Mouse (Mus musculus): ENCODE results near the gene Hsp90ab1. TPM values are rescaled to one million over a fixed set of nuclear protein-coding genes. Genes with fewer than 3 reads are reported as not detected.
A peak's percentile ranks its signal among the peaks of the same experiment; 100 is the strongest.

Gene Hsp90ab1
- total RNA-seq (2021), result 1,000 to 10,000 TPM; 1,179 to 1,260 TPM
- long read RNA-seq, experiment 1, transcript Hsp90ab1-201 (11 exons, 2,520 nt), result major isoform, 800 of 960 reads
- long read RNA-seq, experiment 1, partial matches to known transcripts, result 137 of 960 reads
- long read RNA-seq, experiment 1, other reads (novel, unspliced or antisense), result 23 of 960 reads
- long read RNA-seq, experiment 2, transcript Hsp90ab1-201 (11 exons, 2,520 nt), result major isoform, 1,159 of 1,327 reads
- long read RNA-seq, experiment 2, partial matches to known transcripts, result 142 of 1,327 reads
- long read RNA-seq, experiment 2, other reads (novel, unspliced or antisense), result 26 of 1,327 reads

DNA sequence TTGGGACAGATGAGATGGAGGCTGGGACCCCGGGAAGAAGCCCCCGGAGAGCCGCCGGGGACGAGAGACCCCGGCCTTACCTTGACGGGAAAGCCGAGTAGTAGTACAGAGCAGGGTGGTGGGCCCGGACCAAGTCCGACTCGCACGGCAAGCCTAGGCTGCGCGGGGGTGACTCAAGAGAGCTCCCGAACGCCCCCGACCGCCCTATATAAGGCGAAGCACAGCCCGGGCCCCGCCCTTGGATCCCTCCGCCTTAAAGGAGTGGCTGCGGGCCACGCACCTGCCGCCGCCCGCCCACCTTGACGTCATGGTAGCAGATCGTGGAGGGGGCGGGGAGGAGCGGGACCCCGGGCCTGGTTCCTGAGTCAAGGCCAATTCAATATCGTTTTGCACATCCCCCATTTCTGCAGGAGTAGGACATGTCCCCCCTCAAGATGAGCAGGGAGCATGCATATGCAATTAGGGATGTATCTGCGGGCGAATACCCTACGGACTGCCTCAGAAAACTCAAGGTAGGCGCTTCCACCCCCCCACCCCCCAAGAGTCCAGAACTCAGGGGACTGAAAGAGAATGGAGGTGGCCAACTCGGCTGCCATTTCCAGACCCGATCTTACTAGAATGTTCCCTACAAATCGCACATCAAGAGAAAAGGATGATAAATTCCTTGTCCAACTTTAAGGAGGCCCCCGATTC, at the start of gene Hsp90ab1:
Gene Hsp90ab1, minus strand, starts transcription at position 185 of the 693 bp plus-strand sequence.
- DNase-seq (ENCODE audit: low spot score in 2 of 2), result peak; percentile 99

DNA sequence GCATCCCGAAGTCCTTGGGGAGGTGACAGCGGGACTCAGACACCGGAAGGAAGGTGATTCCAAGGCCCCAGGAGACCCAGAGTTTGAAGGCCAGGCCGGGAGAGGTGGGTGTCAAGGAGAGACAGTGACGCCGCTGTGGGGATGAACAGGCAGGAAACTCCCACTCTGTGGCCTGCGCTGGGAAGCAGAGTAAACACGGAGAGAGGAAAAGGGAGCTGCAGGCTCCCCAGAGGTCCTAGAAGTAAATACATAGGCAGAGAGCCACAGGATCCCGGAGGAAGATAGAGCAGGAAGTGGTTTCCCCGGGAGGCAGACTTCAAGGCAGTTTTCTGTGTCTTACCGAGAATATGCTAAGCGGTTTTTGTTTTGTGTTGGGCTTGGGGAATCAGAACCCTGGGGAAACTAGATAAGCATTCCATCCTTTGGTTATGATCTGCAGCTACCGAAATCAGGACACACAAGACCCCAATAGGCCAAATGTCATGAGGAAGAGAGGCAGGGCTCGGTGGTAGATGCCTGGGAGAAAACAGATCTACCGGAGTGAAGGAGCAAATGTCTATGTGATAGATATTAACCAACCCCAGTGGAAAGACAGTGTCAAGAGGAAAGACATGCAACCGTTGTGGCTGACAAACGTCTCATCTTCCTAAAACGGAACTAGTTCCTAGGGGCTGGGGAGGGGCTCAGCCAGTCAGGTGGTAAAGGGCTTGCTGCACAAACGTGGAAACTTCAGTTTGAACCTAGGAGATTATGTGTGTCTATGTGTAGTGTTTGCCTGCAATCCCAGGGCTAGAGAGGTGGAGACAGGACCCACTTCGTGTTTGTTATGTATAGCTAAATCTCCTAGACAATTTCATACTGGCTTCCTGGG, 46.5 kb upstream of the Hsp90ab1 start:
- no peak for DNase-seq (ENCODE audit: low spot score in 2 of 2)

DNA sequence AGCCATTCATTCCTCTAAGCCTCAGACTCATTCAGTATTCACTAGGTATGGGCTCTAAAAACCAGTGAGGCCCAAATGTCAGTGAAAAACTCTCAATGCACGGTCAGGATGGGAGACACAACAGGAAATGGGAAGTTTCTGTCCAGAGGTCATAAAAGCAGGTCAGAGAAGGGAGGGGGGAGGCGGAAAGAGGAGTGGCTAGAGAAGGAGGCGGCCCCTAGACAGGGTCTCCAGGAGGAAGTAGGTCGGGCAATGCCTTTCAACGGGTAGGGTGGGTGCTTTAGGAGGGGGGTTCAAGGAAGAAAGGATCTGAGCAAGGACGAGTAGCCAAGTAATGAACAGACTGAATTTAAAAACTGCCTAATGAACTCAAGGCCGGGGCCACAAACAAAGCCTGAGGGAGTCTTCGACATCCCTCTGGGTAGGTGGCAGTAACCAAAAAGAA, 45.9 kb upstream of the Hsp90ab1 start:
- no peak for DNase-seq (ENCODE audit: low spot score in 2 of 2)

DNA sequence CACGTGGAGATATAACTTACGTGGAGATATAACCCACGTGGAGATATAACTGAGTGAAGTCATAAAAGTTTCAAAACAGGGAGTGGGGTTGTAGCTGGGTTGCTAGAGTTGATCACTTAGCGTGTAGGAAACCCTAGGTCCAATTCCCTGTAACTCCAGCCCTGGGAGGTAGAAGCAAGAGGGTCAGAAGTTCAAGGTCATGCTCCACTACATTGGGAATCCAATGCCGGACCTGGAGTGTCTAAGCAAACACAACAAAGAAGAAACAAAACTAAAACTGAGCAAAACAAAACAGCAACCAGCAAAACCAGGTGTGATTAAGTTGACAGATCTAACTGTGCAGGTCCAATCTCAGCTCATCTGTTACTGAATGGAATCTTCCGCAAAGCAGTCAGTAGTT, 44.6 kb upstream of the Hsp90ab1 start:
- no peak for DNase-seq (ENCODE audit: low spot score in 2 of 2)

DNA sequence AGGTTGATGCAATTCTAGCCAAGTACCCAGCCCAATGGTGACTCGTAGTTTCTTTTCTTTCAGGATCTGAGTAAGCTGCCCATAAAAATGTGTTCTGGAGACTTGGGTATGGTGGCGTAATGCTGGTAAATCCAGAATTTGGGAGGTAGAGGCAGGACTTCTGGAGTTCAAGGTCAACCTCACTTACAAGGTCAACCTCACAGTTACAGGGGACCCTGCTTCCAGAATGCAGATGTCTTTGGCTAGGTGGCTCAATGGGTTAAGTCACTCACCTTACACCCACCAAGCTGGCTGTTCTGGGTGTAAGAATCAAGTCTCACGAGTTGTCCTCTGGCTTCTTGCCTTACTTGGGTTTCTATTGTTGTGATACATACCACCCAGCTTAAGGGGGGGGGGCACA, 43.6 kb upstream of the Hsp90ab1 start:
- no peak for DNase-seq (ENCODE audit: low spot score in 2 of 2)

DNA sequence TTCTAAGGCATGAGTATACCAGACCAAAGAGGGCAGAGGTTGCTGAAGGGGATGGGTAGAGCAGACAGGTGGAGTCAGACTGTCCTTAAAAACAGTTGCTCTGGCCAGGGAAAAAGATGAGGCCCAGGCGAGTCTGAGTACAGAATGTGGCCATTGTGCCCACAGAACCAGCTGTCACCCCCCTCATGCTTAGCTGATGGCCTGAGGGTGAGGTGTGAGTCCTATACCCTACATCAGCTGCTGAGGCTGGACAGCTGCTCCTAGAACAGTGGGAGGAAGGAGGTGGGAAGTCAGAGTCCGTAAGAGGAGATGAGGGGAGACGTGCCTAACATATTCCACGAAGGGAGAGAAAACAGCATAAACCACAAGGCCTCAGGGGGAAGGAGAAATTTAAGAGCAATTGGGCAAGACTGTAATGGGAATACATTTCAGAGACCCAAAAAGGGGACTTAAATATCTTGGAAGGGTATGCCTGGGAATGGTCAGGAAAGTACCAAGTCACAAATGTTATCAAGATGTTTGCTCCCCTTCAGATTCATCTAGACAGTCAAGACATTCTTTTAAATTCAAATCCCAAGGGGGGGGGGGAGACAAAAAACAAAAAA, 43.1 kb upstream of the Hsp90ab1 start:
- no peak for DNase-seq (ENCODE audit: low spot score in 2 of 2)

DNA sequence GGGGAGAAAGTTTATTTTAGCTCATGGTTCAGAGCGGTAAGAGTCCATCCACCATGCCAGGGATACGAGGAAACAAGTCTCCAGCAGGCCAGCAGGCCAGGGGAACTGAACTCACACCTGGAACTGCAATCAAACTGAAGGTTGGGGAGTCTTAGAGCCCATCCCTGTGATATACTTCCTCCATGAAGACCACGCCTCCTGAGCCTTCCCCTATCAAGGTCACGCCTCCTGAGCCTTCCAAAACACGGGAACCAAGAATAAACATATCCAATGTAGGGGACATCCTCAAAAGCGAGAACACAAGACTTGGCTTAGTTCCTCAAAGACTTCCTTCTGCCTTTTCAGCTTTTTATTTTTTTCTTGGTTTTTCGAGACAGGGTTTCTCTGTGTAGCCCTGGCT, 39.9 kb upstream of the Hsp90ab1 start:
- DNase-seq (ENCODE audit: low spot score in 2 of 2), result no peak

DNA sequence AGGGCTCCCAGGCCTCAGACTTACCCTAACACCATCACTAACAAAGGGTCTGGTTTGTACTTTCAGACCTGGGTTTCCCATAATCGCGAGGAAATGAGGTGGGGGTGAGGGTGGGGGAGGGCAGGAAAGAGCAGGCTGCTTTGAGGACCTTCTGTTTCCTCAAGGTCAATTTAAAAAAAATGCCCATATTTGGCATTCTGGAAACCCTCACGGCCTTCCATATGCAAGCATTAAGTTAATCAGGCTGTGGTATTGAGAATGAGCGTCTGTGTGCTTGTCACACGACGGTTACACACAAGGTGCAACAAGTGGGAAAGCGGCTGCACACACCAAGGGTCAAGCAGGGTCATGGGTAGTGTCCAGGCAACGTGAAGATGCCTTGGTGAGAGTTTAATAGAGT, 38.9 kb upstream of the Hsp90ab1 start:
- no peak for DNase-seq (ENCODE audit: low spot score in 2 of 2)

DNA sequence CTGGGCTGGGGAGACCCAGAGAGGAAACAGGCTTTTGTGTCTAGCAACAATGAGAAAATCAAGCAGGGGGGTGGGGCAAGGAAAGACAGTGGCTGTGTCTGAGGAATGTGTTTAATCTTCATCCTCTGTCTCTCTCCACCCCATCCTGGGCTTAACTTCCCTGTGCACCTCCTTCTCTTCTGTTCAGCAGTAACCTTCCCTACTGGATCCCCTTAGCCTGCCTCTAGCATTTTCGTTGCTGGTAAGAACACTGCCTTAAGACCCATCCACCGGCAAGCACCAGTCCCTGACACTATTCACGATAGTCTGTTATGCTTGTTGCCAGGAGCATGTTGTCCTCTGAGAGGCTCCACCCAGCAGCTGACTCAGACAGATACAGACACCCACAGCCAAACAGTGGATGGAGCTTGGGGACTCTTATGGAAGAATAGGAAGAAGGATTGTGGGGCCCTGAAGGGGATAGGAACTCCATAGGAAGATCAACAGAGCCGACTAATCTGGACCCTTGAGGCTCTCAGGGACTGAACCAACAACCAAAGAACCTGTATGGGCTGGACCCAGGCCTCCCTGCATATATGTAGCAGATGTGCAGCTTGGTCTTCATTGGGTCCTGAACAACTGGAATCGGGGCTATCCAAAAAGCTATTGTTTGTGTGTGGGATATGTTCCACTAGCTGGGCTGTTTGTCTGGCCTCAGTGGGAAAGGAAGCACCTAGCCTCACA, 37.2 kb upstream of the Hsp90ab1 start:
- DNase-seq (ENCODE audit: low spot score in 2 of 2), result peak in 1 of 2 experiments; percentile 33

DNA sequence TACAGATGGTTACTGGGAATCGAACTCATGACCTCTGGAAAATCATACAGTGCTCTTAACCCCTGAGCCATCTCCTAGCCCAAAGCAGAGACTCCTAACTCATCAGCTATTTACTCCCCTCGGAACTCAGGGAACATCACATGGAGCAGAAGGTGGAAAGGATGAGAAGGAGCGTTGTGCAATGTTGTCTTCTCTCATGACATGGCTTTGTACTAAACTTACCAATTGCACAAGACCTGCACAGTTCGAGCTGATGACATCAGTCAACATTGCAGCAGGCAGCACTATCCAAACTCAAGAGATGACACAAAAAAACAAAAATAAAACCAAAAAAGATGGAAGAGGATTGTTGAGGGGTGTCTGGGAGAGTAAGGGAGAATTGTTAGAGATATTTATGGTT, 35.3 kb upstream of the Hsp90ab1 start:
- DNase-seq (ENCODE audit: low spot score in 2 of 2), result no peak

DNA sequence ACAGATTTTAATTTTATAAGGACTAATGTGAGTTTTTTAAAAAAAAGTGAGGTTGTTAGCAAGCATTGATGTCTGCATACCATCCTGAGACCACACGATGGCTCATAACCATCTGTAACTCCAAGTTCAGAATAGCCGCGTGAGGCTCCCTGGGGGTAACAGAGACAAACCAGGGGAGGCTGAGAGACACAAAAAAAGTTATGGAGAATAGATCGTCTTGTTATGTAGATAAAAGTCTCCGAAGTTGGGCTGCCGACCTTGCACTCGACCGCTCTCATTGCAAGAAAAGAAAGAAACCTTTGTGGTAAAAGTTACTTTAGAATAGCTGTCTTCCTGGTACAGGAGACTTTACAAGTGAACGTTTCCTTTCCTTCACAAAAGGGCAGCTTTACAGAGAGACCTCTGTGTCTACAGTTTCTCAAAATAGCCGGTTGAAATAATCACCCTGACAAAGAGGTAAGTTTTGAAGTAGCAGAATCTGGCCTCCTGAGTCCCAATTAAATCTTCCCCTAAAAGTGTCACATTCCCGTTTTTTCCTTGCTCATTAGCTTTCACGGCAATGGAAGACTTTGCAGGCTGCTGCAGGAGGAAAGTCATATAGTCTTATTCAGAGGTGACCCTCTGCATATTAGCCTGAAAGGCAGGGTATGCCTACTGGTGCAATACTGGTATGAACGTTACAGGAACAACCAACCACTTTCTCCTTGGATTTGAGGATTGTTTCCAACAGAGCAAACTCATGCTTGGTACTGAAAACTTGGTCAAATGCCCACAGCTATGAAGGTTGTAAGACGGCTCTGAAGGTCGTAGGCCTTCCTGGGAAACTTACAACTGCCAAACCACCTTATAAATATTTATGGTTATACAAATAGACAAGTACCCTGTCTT, 34.2 kb upstream of the Hsp90ab1 start:
- no peak for DNase-seq (ENCODE audit: low spot score in 2 of 2)

DNA sequence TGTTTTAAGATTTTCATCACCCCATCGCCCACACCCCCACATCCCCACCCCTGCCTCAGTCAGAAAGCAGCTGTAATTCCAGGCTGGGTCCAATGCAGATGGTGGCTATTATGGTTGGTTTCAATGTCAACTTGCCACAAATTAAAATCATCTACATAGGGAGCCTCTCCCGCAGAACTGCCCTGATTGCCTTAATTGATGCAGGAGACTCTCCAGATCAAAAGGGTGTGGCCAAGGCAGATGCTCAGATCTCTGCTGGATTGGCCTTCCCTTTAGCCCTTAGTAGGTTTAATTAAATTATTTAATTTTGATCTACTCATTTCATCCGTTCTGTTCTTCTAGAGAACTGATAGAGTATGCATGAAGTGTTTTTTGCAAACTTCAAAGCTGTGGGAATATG, 29.9 kb upstream of the Hsp90ab1 start:
- no peak for DNase-seq (ENCODE audit: low spot score in 2 of 2)

DNA sequence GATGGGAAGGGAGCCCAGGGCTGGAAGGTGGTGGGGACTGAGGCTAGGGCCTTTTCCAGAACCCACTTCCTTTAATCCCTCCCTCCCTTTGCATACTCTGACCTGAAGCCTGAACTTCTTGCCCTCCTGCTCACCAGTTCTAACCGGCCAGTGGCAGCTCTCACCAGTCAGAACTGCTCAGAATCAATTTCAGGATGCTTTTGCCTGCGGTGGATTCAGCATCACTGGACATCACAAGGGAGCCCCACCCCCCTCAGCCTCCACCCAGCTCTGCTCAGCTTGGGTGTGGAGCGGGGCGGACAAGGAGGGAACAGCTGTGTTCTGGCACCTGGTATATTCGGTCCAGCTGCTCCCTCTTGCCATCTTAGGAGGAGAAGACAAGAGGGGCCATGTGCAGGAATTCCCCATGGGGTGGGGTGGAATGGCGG, 28.8 kb upstream of the Hsp90ab1 start, which contains the start of gene Mymx:
Gene Mymx, minus strand, starts transcription at position 226 of the 428 bp plus-strand sequence.
- DNase-seq (ENCODE audit: low spot score in 2 of 2), result no peak

DNA sequence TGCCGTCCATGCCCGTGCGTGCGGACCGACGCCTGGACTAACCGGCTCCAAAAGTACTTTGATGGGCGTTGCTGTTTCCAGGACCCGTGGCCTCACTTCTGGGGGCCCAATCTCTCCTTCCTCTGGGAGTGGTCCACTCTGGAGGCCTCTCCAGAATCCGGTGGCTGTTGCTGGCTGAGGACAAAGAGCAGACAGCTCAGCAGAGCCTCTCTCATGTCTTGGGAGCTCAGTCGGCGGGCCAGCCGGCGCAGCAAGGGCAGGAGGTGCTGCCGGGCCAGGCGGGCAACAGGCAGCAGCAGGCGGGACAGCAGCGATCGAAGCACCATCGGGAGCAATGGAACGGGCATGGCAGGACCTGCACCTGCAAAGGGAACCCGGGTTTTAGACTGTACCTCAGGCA, 28.3 kb upstream of the Hsp90ab1 start:
- no peak for DNase-seq (ENCODE audit: low spot score in 2 of 2)

DNA sequence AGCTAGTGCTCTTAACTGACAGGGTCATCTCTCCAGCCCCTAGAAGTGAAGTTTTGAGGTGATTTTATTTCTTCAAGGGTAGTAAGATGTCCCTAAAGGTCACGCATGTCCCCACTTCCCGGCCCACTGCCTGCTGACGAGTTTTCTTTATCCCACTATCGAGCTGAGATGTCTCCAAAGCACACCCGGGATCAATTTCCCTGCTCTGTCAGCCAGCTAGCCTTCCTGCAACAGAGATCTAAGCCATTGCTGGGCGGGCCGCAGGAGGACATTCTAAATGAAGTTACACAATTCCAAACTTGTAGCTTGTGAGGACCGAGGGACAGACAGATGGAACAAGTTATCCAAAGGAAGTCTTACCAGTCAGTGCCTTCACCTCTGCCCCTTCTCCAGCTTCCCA, 27.2 kb upstream of the Hsp90ab1 start:
- DNase-seq (ENCODE audit: low spot score in 2 of 2), result no peak

DNA sequence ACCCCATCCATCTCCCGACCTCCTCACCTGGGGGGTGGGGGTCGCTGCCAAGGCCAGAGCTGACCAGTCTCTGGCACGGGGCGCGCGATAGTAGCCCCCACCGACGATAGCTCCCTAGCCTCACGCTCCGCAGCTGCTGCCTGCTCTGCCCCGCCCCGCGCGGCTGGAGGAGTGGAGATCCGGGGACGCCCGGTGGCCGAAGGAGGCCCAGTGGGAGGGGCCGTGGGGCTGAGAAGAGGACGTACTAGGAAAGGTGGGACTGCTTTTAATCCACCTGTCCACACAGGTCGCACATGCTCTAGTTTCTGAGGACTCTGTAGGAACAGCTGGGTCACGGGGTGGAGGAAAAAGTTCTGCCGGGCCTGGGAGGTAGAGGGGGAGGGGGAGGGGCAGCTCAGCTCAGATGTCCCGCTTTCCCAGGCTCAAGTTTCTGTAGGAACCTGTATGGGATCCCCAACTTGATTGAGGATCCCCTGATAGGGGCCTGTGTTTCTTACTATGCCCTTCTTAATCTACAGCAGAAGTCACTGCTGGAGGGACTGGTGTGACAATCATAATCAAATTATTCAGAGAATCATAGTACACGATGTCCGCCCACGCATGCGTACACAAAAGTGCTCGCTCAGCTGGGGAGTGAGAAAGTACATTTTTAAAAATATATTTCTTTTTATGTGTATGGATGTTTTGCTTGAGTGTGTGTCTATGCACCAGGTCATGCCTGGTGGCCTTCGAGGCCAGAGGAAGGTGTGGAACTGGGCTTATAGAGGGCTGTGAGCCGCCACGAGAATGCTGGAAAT, 26.6 kb upstream of the Hsp90ab1 start, which contains the start of gene Slc29a1:
Gene Slc29a1, minus strand, starts transcription at position 161 of the 797 bp plus-strand sequence.
- DNase-seq (ENCODE audit: low spot score in 2 of 2), result peak; percentile 72 to 81

DNA sequence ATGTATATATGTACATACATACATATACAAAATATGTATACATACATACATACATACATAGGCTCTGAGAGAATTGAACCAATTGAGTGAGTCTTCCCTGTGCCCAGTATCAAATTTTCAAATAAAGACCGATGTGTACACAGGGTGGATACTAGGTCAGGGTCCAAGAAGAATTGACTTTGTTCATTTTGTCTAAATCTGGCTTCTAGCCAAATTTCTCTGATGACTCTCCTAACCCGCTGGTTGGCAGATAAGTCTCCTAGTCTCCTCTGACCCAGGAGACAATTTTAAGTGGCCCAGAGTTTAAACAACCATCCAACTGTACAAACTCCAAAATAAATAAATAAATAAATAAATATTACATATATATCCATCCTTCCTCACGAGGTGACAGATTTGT, 25.8 kb upstream of the Hsp90ab1 start:
- DNase-seq (ENCODE audit: low spot score in 2 of 2), result no peak

DNA sequence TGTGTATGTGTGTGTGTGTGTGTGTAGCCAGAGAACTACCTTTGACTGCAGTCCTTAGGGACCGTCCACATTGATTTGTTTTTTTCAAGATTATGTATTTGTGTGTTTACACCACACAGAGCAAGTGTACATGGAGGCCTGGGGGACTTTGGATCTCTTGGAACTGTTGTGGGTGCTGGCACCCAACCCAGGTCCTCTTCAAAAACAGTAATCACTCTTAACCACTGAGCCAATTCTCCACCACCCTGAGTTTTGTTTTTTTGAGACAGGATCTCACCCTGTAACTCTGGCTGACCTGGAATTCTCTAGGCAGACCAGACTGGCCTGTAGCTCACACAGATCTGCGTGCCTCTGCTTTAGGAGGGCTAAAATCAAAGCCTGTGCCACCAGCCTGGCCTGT, 25.3 kb upstream of the Hsp90ab1 start:
- no peak for DNase-seq (ENCODE audit: low spot score in 2 of 2)

DNA sequence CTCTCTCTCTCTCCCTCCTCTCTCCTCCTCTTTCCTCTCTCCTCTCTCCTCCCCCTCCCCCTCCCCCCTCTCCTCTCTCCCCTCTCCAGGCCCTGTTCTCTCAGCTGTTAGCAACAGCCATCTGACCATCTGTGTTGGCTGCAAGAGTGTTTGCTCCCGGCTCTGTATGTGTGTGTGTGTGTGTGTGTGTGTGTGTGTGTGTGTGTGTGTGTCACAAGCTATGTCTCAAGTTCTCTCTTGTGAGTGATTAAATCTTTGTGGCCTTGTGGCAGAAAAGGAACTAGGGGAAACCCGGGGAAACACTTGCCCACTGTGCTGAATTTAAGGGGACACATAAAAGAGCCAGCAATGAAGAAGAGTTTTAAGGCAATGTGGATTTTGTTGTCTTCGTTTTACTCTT, 24.7 kb upstream of the Hsp90ab1 start:
- DNase-seq (ENCODE audit: low spot score in 2 of 2), result peak in 1 of 2 experiments; percentile 61

Measured in gastrocnemius, postnatal 4 days (tissue).